Mouse (Mus musculus): Measurements from ENCODE around the gene Plekhh2.

- TF ChIP-seq SMC3 (IDR thresholded peaks at IDR 0.05; ENCODE audit: low read depth, low read length) (no peak), ZKSCAN1 (IDR thresholded peaks at IDR 0.05; ENCODE audit: borderline replicate concordance, low read depth, low read length) (no peak), POLR2A (IDR thresholded peaks at IDR 0.05; ENCODE audit: low read depth, low read length) (no peak), MAFK (IDR thresholded peaks at IDR 0.05; ENCODE audit: insufficient replicate concordance, low read length) (no peak), ZC3H11A (IDR thresholded peaks at IDR 0.05; ENCODE audit: low read depth, low read length) (no peak), CTCF (conservative IDR thresholded peaks at IDR 0.05 in 1 of 2, IDR thresholded peaks at IDR 0.05 in 1 of 2; ENCODE audit: low read depth in 2 of 2, low read length in 2 of 2) (no peak), ZNF384 (IDR thresholded peaks at IDR 0.05; ENCODE audit: low read depth, low read length) (no peak), TCF12 (IDR thresholded peaks at IDR 0.05; ENCODE audit: low read depth, low read length) (no peak), KAT2A (IDR thresholded peaks at IDR 0.05; ENCODE audit: insufficient replicate concordance, low read length) (no peak), CHD1 (IDR thresholded peaks at IDR 0.05; ENCODE audit: low read depth, low read length) (no peak), NELFE (IDR thresholded peaks at IDR 0.05; ENCODE audit: low read depth, low read length) (no peak)
Observed at GRCm38 (mm10) chr17:84600051-84600983, 88.6 kb downstream of the Plekhh2 start.
